Mouse (Mus musculus) testis, adult 2 months (tissue): ENCODE results near the gene P2ry6.

ENCODE experiments used
- CTCF ChIP-seq: fragments of 200-500 bp; IDR thresholded peaks from 2 replicates; pipeline ENCODE4 v1.5.1; 2012; ENCODE audit warnings: low read depth, mild to moderate bottlenecking, inconsistent platforms, low read length, moderate library complexity; ENCODE audit not compliant: control insufficient read depth, insufficient read depth, insufficient replicate concordance
- POLR2A ChIP-seq: fragments of 200-500 bp; IDR thresholded peaks from 2 replicates; pipeline ENCODE4 v1.6.1; 2012; ENCODE audit warnings: low read depth, mild to moderate bottlenecking, inconsistent platforms, low read length, moderate library complexity; ENCODE audit not compliant: control insufficient read depth

DNA sequence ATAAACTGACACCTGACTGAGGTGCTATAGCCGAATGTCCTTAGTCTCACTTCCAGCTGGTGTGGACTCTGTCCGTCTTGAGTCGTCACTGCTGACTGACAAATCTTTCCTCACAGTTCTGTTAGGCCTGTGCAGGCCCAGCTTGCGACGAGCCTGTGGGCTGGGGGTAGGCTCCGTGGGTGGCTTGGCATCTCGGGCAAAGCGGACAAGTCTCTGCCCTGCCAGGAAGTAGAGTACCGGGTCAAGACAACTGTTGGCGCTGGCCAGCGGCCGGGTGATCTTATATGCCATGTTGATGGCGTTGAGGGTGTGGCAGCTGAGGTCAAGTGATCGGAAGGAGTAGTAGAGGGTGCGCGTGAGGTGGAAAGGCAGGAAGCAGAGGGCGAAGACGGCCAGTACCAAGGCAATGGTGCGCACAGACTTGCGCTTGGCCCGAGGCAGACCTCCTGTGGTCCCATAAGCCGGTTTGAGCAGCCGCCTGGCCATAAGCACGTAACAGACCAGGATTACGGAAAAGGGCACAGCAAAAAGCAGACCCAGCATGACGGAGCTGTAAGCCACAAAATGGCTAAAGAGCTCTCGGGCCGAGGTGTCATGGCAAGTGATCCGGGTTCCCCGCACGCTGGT is 23.6 kb upstream of the P2ry6 start:
- TF ChIP-seq CTCF: no peak
- TF ChIP-seq POLR2A: no peak
